Mouse (Mus musculus): ENCODE data around the gene Sap30. TPM values are rescaled to one million over a fixed set of nuclear protein-coding genes. Genes with fewer than 3 reads are reported as not detected.

Gene Sap30
- polyA plus RNA-seq, 1 experiment: 2.2 TPM

DNA sequence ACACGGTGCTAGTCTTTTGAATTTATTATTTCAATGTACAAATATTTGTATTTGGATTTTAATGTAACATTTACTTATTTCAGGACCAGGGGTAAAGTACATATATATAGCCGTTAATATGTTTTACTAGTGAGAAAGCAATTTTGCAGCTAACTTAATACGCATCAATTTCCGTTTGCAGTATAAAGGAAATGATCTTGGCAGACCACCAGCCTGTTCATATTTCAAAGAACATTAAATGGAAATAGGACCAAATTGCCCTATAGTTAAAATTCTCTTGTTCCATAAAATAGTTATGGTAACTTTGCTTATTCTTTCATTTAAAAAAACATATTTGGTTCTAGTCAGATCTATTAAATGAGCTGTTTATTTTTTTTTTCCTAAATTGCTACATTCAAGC lies 46.5 kb downstream of the Sap30 start:
- DNase-seq (ENCODE audit: low read depth): no peak

- no peak for DNase-seq (ENCODE audit: low read depth)
Observed at GRCm38 (mm10) chr8:57436437-57436796, 51.2 kb downstream of the Sap30 start.

DNA sequence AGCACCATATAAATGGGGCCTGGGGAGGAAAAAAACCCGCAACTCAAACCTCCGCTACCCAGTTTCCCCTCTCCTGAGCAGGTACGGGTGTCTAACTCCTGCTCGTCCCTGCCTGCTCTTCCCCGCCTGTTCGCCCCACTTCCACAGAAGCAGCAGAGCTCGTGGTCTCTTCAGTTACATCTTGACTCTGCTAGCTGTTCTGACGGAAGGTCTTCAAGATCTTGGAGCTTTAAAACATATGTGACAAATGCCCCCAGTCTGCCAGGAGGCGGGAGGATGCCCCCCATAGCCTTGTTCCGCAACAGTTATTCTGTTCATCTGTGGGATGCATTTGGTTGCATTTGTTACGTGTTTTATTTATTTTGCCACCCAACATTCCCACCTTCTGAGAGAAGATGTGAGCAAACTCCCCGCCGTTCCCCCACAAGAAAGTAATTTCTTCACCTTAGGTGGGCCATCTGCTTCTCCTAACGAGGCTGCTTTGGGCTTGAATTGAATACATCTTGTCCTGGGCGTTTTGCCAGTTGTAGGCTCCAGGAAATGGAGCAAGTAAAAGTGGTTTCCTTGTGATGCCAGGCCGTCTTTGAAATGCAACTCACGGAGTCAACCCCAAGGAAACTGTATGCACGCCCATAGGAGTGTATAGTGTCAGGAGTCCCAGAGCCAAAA lies 51.8 kb downstream of the Sap30 start:
- no peak for DNase-seq (ENCODE audit: low read depth)

DNA sequence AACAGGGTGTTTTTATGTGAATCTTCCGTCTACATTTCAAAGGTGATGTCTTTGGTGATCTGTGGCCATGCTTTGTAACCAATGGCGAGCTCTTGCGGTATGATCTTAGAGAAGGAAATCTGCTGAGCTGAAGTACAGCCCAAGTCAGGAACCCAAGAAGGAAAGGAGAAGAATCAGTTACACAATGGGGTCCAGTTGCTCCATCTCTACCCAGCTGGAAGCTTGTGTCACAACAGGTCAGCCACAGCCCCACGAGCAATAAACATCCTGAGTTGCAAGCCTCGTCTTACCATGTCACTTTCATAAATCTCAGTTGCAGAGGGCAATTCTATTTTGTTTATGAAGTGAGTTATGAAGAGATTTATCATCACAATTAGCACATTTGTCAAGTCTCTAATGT lies 54.9 kb downstream of the Sap30 start:
- DNase-seq (ENCODE audit: low read depth): no peak

Other genes starting within 250 kb of the Sap30 start
- gene Hand2, start 166.9 kb downstream of the Sap30 start, polyA plus RNA-seq (2012; rRNA removed): 0.32 and 0.45 TPM in 2 replicates
- gene Scrg1, start 31.9 kb downstream of the Sap30 start, polyA plus RNA-seq (2012; rRNA removed): not detected in 2 replicates
- gene Hmgb2, start 24.0 kb upstream of the Sap30 start, polyA plus RNA-seq (2012; rRNA removed): 2.9 and 5.8 TPM in 2 replicates
- gene Galnt7, start 165.2 kb upstream of the Sap30 start, polyA plus RNA-seq (2012; rRNA removed): 4.7 and 5.6 TPM in 2 replicates